Mouse (Mus musculus) retina, postnatal 7 days (tissue): ENCODE data around the gene Rcc2.

Experiments used
- DNase-seq: peaks from one replicate; pipeline ENCODE4 v3.0.0-alpha.2; 2012; ENCODE audit warnings: low read depth, low spot score

Rcc2 gene

GRCm38 (mm10) chr4:140684881-140685303 lies 15.4 kb upstream of the Rcc2 start:
- no peak for DNase-seq

- no peak for DNase-seq
Observed at GRCm38 (mm10) chr4:140688044-140688825, 12.1 kb upstream of the Rcc2 start.

- DNase-seq = no peak
Observed at GRCm38 (mm10) chr4:140688826-140689425, 11.4 kb upstream of the Rcc2 start.

- DNase-seq = no peak
Observed at GRCm38 (mm10) chr4:140689873-140690655, 10.3 kb upstream of the Rcc2 start.

GRCm38 (mm10) chr4:140691481-140691880 lies 8.9 kb upstream of the Rcc2 start:
- no peak for DNase-seq

- DNase-seq = no peak
Observed at GRCm38 (mm10) chr4:140693513-140693912, 6.8 kb upstream of the Rcc2 start.

GRCm38 (mm10) chr4:140694551-140695060 lies 5.7 kb upstream of the Rcc2 start:
- DNase-seq = no peak

- DNase-seq = no peak
Observed at GRCm38 (mm10) chr4:140695146-140695545, 5.2 kb upstream of the Rcc2 start.

GRCm38 (mm10) chr4:140695675-140696585 lies 4.4 kb upstream of the Rcc2 start:
- no peak for DNase-seq

GRCm38 (mm10) chr4:140699441-140700127 lies 757 bp upstream of the Rcc2 start:
- DNase-seq = no peak

GRCm38 (mm10) chr4:140701049-140701715 lies 841 bp downstream of the Rcc2 start:
- DNase-seq = peak; percentile 73

- DNase-seq = no peak
Observed at GRCm38 (mm10) chr4:140701716-140702561, 1.6 kb downstream of the Rcc2 start.

- peak; percentile 75 for DNase-seq
Observed at GRCm38 (mm10) chr4:140702611-140703327, 2.4 kb downstream of the Rcc2 start.

GRCm38 (mm10) chr4:140703636-140704035 lies 3.3 kb downstream of the Rcc2 start:
- no peak for DNase-seq

- DNase-seq = no peak
Observed at GRCm38 (mm10) chr4:140704166-140704565, 3.8 kb downstream of the Rcc2 start.

GRCm38 (mm10) chr4:140707615-140708014 lies 7.3 kb downstream of the Rcc2 start:
- no peak for DNase-seq

- DNase-seq = no peak
Observed at GRCm38 (mm10) chr4:140708297-140708927, 8.1 kb downstream of the Rcc2 start.

- no peak for DNase-seq
Observed at GRCm38 (mm10) chr4:140709111-140709510, 8.8 kb downstream of the Rcc2 start.
